Comparison of ENCODE assay signal across 8 mouse cellular contexts in the genomic region with DNA sequence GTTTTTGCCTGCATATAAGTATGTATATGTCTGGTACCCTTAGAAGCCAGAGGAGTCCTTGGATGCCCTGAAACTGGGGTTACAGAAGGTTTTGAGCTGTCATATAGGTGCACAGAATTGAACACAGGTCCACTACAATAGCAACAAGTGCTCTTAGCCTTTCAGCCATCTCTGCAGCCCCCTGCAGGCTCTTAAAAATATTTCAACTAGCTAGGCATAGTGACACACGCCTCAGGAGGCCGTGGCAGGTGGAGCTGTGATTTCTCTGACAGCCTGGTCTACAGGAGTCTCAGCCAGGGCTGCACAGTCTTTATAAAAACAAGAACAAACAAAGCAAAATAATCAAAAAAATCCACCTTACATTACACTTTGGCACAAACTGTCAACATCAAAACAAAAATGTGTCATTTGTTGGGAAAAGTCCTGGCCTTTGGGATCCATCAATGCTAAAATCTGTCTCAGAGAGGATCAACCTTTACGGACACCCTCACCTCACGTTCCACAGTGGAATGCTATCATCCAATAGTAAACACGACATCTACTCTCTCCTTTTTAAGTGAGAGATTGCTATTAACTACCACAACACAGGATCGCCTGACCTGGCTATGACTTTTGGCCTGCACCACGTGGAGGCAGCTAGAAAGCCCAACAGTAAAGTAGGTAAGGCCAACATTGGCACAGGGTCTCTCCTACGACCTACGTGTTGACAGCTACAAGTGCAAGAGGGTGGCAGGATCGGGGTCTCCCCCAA. TPM values are rescaled to one million over a fixed set of nuclear protein-coding genes. Genes with fewer than 3 reads are reported as not detected.
DNase-seq lines count a peak whose midpoint lies in the region; ATAC-seq and TF ChIP-seq lines count a peak whose summit lies in the region.

No protein-coding gene starts in this region.

- 7% methylated on average over 10 of the region's 10 CpGs for WGBS in forebrain, embryonic 11.5 days

- ATAC-seq in frontal cortex, adult (ENCODE audit: low TSS enrichment) = 0 out of 2 replicates have a peak, but pooled peaks have one; percentile 11
- ATAC-seq in forebrain, embryonic 11.5 days (replicated peaks; ENCODE audit: low FRiP score) = no peak

- H3K9ac ChIP-seq in forebrain, embryonic 11.5 days (ENCODE audit: low read length) = peak overlapping the region; percentile 76

- H3K4me1 ChIP-seq in E14TG2a.4 (replicated peaks; ENCODE audit: low read depth, low read length) = peaks cover 59% of the 10 kb centered on the region
- H3K4me1 ChIP-seq in forebrain, embryonic 11.5 days (replicated peaks; ENCODE audit: control insufficient read depth, insufficient read depth, low read length) = peaks cover 10% of the 10 kb centered on the region

- TF ChIP-seq CTCF in E14TG2a.4 (conservative IDR thresholded peaks at IDR 0.05; ENCODE audit: low read length) = peak; percentile 12; the same call in 1 of the 2 replicates

- no peak for DNase-seq in frontal cortex, adult 2 months (ENCODE audit: extremely low spot score in 1 of 2, low spot score in 1 of 2)
- DNase-seq in forebrain, embryonic 11.5 days (ENCODE audit: low spot score) = no peak
- peak; percentile 58 for DNase-seq in kidney, adult 9 months
- peak; percentile 46 for DNase-seq in mesoderm, embryonic 11.5 days (ENCODE audit: low read depth, low spot score)
- DNase-seq in yolk sac, embryonic 10.5 days (ENCODE audit: low spot score) = peak; percentile 31
- DNase-seq in urinary bladder, postnatal 25 days (ENCODE audit: low spot score) = no peak

- H3K4me2 ChIP-seq in forebrain, embryonic 11.5 days (ENCODE audit: low read depth, low read length, severe bottlenecking) = peak overlapping the region; percentile 62

- H3K27ac ChIP-seq in forebrain, embryonic 11.5 days (ENCODE audit: low read depth, low read length) = no peak overlapping the region

- H3K36me3 ChIP-seq in E14TG2a.4 (ENCODE audit: insufficient read depth, low read length) = peaks cover 43% of the 10 kb centered on the region
- peaks cover 3% of the 10 kb centered on the region; the same call in 1 of the 2 replicates for H3K36me3 ChIP-seq in forebrain, embryonic 11.5 days (ENCODE audit: control insufficient read depth, insufficient read depth, low read length)

- H3K27me3 ChIP-seq in E14TG2a.4 (ENCODE audit: insufficient read depth, low read length) = no peaks in the 10 kb centered on the region
- no peaks in the 10 kb centered on the region for H3K27me3 ChIP-seq in forebrain, embryonic 11.5 days (ENCODE audit: control insufficient read depth, insufficient read depth, low read length)

- H3K9me3 ChIP-seq in E14TG2a.4 (ENCODE audit: low read length) = no peaks in the 10 kb centered on the region
- no peaks in the 10 kb centered on the region for H3K9me3 ChIP-seq in forebrain, embryonic 11.5 days (ENCODE audit: control insufficient read depth, low read length)

- peak overlapping the region; percentile 99 for H3K4me3 ChIP-seq in E14TG2a.4 (replicated peaks; ENCODE audit: low read length)
- peak overlapping the region; percentile 81 for H3K4me3 ChIP-seq in forebrain, embryonic 11.5 days (ENCODE audit: low read depth, low read length)

RNA-seq across cellular contexts. Expression of a gene that starts 0.9 kb away (rescaled TPM):
- polyA plus RNA-seq in frontal cortex, adult 2 months (2012; rRNA removed) = 88.4 and 95.8 TPM in 2 replicates
- 104 and 115 TPM in 2 replicates for polyA plus RNA-seq in forebrain, embryonic 11.5 days (2014; fragmentation: Nextera tagmentation; extraction: Ambion mirVana)

RNA-seq across cellular contexts. Expression of a gene that starts 14.5 kb away (rescaled TPM):
- polyA plus RNA-seq in frontal cortex, adult 2 months (2012; rRNA removed) = 30.7 and 31.8 TPM in 2 replicates
- 10.0 and 10.6 TPM in 2 replicates for polyA plus RNA-seq in forebrain, embryonic 11.5 days (2014; fragmentation: Nextera tagmentation; extraction: Ambion mirVana)

RNA-seq across cellular contexts. Expression of a gene that starts 25.4 kb away (rescaled TPM):
- 62.9 and 63.6 TPM in 2 replicates for polyA plus RNA-seq in frontal cortex, adult 2 months (2012; rRNA removed)
- polyA plus RNA-seq in forebrain, embryonic 11.5 days (2014; fragmentation: Nextera tagmentation; extraction: Ambion mirVana) = 0.76 and 1.2 TPM in 2 replicates

RNA-seq across cellular contexts. Expression of a gene that starts 25.6 kb away (rescaled TPM):
- polyA plus RNA-seq in frontal cortex, adult 2 months (2012; rRNA removed) = 24.2 and 26.8 TPM in 2 replicates
- polyA plus RNA-seq in forebrain, embryonic 11.5 days (2014; fragmentation: Nextera tagmentation; extraction: Ambion mirVana) = 0.15 and 0.43 TPM in 2 replicates

RNA-seq across cellular contexts. Expression of a gene that starts 30.2 kb away (rescaled TPM):
- not detected in 2 replicates for polyA plus RNA-seq in frontal cortex, adult 2 months (2012; rRNA removed)
- polyA plus RNA-seq in forebrain, embryonic 11.5 days (2014; fragmentation: Nextera tagmentation; extraction: Ambion mirVana) = not detected in 2 replicates

Comparison
In these comparisons a context has a peak if more than half of its experiments do, and no peak if none do; other contexts are left out.
1. DNase-seq: peak in kidney, adult 9 months (single experiment), mesoderm, embryonic 11.5 days (single experiment) and yolk sac, embryonic 10.5 days (single experiment); none in frontal cortex, adult 2 months (0 of 2), forebrain, embryonic 11.5 days (single experiment) and urinary bladder, postnatal 25 days (single experiment).
2. RNA of a gene that starts 25.4 kb away (polyA plus RNA-seq): 62.9 to 63.6 TPM in frontal cortex, adult 2 months; 0.76 to 1.2 TPM in forebrain, embryonic 11.5 days; every median in the first group is over 10 times any median in the second.